Mouse (Mus musculus): ENCODE results near the gene Serpinb7. TPM values are rescaled to one million over a fixed set of nuclear protein-coding genes. Genes with fewer than 3 reads are reported as not detected.

Gene Serpinb7
- total and polyA plus RNA-seq, 2 experiments from 2014 or later: not detected

- no peak for TF ChIP-seq CTCF (IDR thresholded peaks at IDR 0.05; ENCODE audit: low read depth)
- no peak for TF ChIP-seq EP300 (IDR thresholded peaks at IDR 0.05; ENCODE audit: low read depth)
- Histone ChIP-seq H3K27ac (ENCODE audit: low read depth) (no peak overlapping the region), H3K4me1 (ENCODE audit: control insufficient read depth, insufficient read depth) (no peaks in the 10 kb centered on the region), H3K4me3 (ENCODE audit: low read depth, low read length) (no peak overlapping the region), H3K9me3 (replicated peaks; ENCODE audit: control insufficient read depth, low read length) (no peaks in the 10 kb centered on the region), H3K9ac (replicated peaks; ENCODE audit: low read depth, low read length) (no peak overlapping the region), H3K4me2 (ENCODE audit: low read depth, low read length) (no peak overlapping the region), H3K36me3 (replicated peaks; ENCODE audit: control insufficient read depth, insufficient read depth, low read length) (no peaks in the 10 kb centered on the region), H3K27me3 (ENCODE audit: control insufficient read depth, insufficient read depth, low read length) (no peaks in the 10 kb centered on the region)
- DNase-seq (ENCODE audit: low spot score): no peak
- 76% methylated on average over 8 of the region's 8 CpGs for WGBS
- ATAC-seq (ENCODE audit: insufficient read depth, low read depth): no peak
Observed at GRCm38 (mm10) chr1:107489577-107489976, 90.1 kb downstream of the Serpinb7 start.

DNA sequence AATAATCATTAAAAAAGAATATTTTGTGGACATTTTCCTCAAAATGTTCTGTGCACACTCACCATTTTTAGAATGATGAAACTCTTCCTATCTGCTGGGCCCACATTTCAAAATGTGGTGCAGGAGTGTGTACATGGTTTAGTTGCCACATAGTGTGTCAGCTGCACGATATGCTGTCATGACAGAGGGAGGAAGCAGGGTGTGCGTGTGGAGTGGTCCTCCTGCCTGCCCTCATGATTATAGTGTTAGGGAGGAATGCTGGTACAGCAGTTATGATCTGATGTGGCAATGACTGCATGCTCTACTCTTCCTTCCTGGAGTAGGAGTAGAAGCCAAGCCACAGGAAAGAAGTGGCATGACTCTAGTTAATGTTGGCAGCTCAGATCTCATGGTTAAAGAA is 97.3 kb downstream of the Serpinb7 start:
- DNase-seq (ENCODE audit: low spot score) (no peak), ATAC-seq (ENCODE audit: insufficient read depth, low read depth) (no peak)
- Histone ChIP-seq H3K4me2 (ENCODE audit: low read depth, low read length) (no peak overlapping the region), H3K36me3 (replicated peaks; ENCODE audit: control insufficient read depth, insufficient read depth, low read length) (no peaks in the 10 kb centered on the region), H3K27me3 (ENCODE audit: control insufficient read depth, insufficient read depth, low read length) (no peaks in the 10 kb centered on the region), H3K9ac (replicated peaks; ENCODE audit: low read depth, low read length) (no peak overlapping the region), H3K9me3 (replicated peaks; ENCODE audit: control insufficient read depth, low read length) (no peaks in the 10 kb centered on the region), H3K4me1 (ENCODE audit: control insufficient read depth, insufficient read depth) (no peaks in the 10 kb centered on the region), H3K27ac (ENCODE audit: low read depth) (no peak overlapping the region), H3K4me3 (ENCODE audit: low read depth, low read length) (no peak overlapping the region)
- TF ChIP-seq CTCF (IDR thresholded peaks at IDR 0.05; ENCODE audit: low read depth) (no peak), EP300 (IDR thresholded peaks at IDR 0.05; ENCODE audit: low read depth) (no peak)
- WGBS: 45% methylated on average over 2 of the region's 2 CpGs

DNA sequence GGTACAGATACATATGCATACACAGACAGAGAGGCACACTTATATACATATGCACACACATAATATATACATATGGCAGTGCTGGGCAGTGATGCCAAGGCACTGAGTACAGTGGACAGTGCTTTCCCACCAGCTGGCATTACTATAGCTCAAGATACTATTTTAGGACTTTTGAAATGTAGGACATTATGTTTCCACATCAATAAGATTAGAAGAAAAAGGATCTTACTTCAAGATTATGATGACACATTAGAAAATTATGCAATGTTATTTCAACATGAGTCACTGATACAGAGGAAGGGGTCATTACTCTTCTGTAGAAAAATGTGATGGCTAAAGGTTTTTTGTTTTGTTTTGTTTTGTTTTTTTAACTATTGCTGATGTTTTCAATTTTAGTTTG is 102.6 kb downstream of the Serpinb7 start:
- TF ChIP-seq CTCF (IDR thresholded peaks at IDR 0.05; ENCODE audit: low read depth) (no peak), EP300 (IDR thresholded peaks at IDR 0.05; ENCODE audit: low read depth) (no peak)
- ATAC-seq (ENCODE audit: insufficient read depth, low read depth) (no peak), DNase-seq (ENCODE audit: low spot score) (no peak)
- H3K9ac ChIP-seq (replicated peaks; ENCODE audit: low read depth, low read length): no peak overlapping the region
- no peaks in the 10 kb centered on the region for H3K36me3 ChIP-seq (replicated peaks; ENCODE audit: control insufficient read depth, insufficient read depth, low read length)
- no peaks in the 10 kb centered on the region for H3K4me1 ChIP-seq (ENCODE audit: control insufficient read depth, insufficient read depth)
- H3K27me3 ChIP-seq (ENCODE audit: control insufficient read depth, insufficient read depth, low read length): no peaks in the 10 kb centered on the region
- no peak overlapping the region for H3K4me3 ChIP-seq (ENCODE audit: low read depth, low read length)
- no peaks in the 10 kb centered on the region for H3K9me3 ChIP-seq (replicated peaks; ENCODE audit: control insufficient read depth, low read length)
- no peak overlapping the region for H3K27ac ChIP-seq (ENCODE audit: low read depth)
- H3K4me2 ChIP-seq (ENCODE audit: low read depth, low read length): no peak overlapping the region

Other genes with a start within 250 kb of the Serpinb7 start
- not detected in 2 replicates for gene Serpinb3b, start 121.3 kb upstream of the Serpinb7 start, total RNA-seq (2014; rRNA removed; ENCODE audit: low replicate concordance)
- not detected in 2 replicates for gene Serpinb3b, start 121.3 kb upstream of the Serpinb7 start, polyA plus RNA-seq (2015; fragmentation: Nextera tagmentation; extraction: Ambion mirVana)
- gene Serpinb3c, start 121.3 kb upstream of the Serpinb7 start, total RNA-seq (2014; rRNA removed; ENCODE audit: low replicate concordance): not detected in 2 replicates
- gene Serpinb3c, start 121.3 kb upstream of the Serpinb7 start, polyA plus RNA-seq (2015; fragmentation: Nextera tagmentation; extraction: Ambion mirVana): not detected in 2 replicates
- gene Serpinb11, start 38.5 kb upstream of the Serpinb7 start, total RNA-seq (2014; rRNA removed; ENCODE audit: low replicate concordance): not detected in 2 replicates
- gene Serpinb11, start 38.5 kb upstream of the Serpinb7 start, polyA plus RNA-seq (2015; fragmentation: Nextera tagmentation; extraction: Ambion mirVana): not detected in 2 replicates
- gene Serpinb2, start 111.8 kb downstream of the Serpinb7 start, total RNA-seq (2014; rRNA removed; ENCODE audit: low replicate concordance): not detected in 2 replicates
- gene Serpinb2, start 111.8 kb downstream of the Serpinb7 start, polyA plus RNA-seq (2015; fragmentation: Nextera tagmentation; extraction: Ambion mirVana): 0.18 TPM in 1 of 2 replicates, not detected in the other
- 2.2 and 4.6 TPM in 2 replicates for gene Serpinb8, start 190.4 kb downstream of the Serpinb7 start, total RNA-seq (2014; rRNA removed; ENCODE audit: low replicate concordance)
- 3.9 and 4.6 TPM in 2 replicates for gene Serpinb8, start 190.4 kb downstream of the Serpinb7 start, polyA plus RNA-seq (2015; fragmentation: Nextera tagmentation; extraction: Ambion mirVana)